Mouse (Mus musculus): ENCODE data around the gene Fam69b.

Gene Fam69b

GRCm38 (mm10) chr2:26627921-26628739 is at the start of gene Fam69b:
Gene Fam69b (plus strand): TSS chr2:26628457.
- peak; percentile 73 to 82 for DNase-seq

GRCm38 (mm10) chr2:26579714-26580113 is 48.5 kb upstream of the Fam69b start, which contains the start of gene Egfl7:
Gene Egfl7 (plus strand): TSS chr2:26580014.
- no peak for DNase-seq

GRCm38 (mm10) chr2:26580751-26581150 is 47.5 kb upstream of the Fam69b start:
- DNase-seq, result no peak

- no peak for DNase-seq
These were observed 46.1 kb upstream of the Fam69b start for GRCm38 (mm10) chr2:26582203-26582602.

GRCm38 (mm10) chr2:26582741-26583140 is 45.5 kb upstream of the Fam69b start:
- DNase-seq, result no peak

- no peak for DNase-seq
These were observed 44.6 kb upstream of the Fam69b start for GRCm38 (mm10) chr2:26583640-26584039.

- no peak for DNase-seq
These were observed 42.5 kb upstream of the Fam69b start for GRCm38 (mm10) chr2:26585713-26586112.

GRCm38 (mm10) chr2:26586294-26587043 is 41.8 kb upstream of the Fam69b start, which contains the start of gene Gm20532:
Gene Gm20532 (plus strand): TSS chr2:26586639.
- DNase-seq, result peak; percentile 67 to 70

- peak in 1 of 2 experiments; percentile 47 for DNase-seq
These were observed 41.2 kb upstream of the Fam69b start for GRCm38 (mm10) chr2:26587044-26587405.

GRCm38 (mm10) chr2:26588573-26588972 is 39.7 kb upstream of the Fam69b start:
- DNase-seq, result no peak

- DNase-seq, result no peak
These were observed 39.0 kb upstream of the Fam69b start for GRCm38 (mm10) chr2:26589284-26589683.

GRCm38 (mm10) chr2:26590282-26590681 is 38.0 kb upstream of the Fam69b start:
- DNase-seq, result no peak

- DNase-seq, result no peak
These were observed 37.3 kb upstream of the Fam69b start for GRCm38 (mm10) chr2:26590962-26591361.

- DNase-seq, result no peak
These were observed 36.8 kb upstream of the Fam69b start for GRCm38 (mm10) chr2:26591416-26591815.

GRCm38 (mm10) chr2:26593211-26594021 is 34.8 kb upstream of the Fam69b start:
- no peak for DNase-seq

- DNase-seq, result peak; percentile 56 to 64
These were observed 34.3 kb upstream of the Fam69b start for GRCm38 (mm10) chr2:26594022-26594346.

GRCm38 (mm10) chr2:26594461-26594933 is 33.8 kb upstream of the Fam69b start:
- no peak for DNase-seq

- DNase-seq, result no peak
These were observed 33.1 kb upstream of the Fam69b start for GRCm38 (mm10) chr2:26594934-26595724.

- no peak for DNase-seq
These were observed 32.4 kb upstream of the Fam69b start for GRCm38 (mm10) chr2:26595725-26596435.

- DNase-seq, result no peak
These were observed 31.4 kb upstream of the Fam69b start for GRCm38 (mm10) chr2:26596898-26597297.

GRCm38 (mm10) chr2:26597810-26598209 is 30.4 kb upstream of the Fam69b start:
- DNase-seq, result no peak
